Mouse (Mus musculus) adrenal gland, postnatal 14 days (tissue): ENCODE results near the gene Sox13. TPM values are rescaled to one million over a fixed set of nuclear protein-coding genes. Genes with fewer than 3 reads are reported as not detected.
A peak's percentile ranks its signal among the peaks of the same experiment; 100 is the strongest.

ENCODE experiments used
- DNase-seq: peaks from one replicate; pipeline ENCODE4 v3.0.0; 2021; ENCODE audit warnings: mixed read lengths
- total RNA-seq: library from RNA; stranded (reverse); gene quantifications from 2 replicates; pipeline ENCODE4 v1.2.3, GENCODE M21; 2021

Sox13 gene
- total RNA-seq, 1 experiment from 2014 or later = 19.3 TPM

DNA sequence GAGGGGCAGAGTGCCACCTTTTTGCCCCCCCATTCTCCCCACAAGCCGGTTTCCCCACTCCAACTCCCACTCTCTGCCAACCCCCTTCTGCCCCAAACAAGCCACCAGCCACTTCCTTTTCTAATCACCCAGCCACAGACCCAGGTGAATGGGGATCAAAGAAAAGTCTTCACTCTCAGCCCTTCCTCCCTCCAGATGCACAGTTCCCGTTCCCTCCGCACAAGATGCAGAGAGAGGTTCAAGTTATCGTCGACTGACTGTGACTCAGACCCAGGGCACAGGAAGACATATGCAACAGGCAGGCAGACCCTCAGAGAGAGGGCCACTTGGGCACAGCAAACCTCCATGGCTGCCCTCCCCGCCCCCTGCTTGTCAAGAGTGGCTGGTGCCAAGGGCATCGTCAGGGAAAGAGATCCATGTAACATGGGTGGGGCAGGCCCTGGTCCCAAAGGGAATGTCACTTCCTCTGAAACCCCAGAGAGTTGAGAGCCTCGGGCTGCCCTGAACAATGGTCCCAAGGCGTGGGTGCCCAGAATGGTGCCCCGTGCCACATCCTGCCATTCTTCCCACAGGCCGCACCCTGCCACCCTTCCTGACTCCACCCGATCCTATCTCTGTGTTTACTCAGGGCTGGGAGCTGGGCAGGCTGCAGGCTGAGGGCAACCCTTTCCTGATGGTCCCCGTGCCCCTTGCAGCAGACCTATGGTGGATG lies 24.0 kb downstream of the Sox13 start:
- DNase-seq = no peak

DNA sequence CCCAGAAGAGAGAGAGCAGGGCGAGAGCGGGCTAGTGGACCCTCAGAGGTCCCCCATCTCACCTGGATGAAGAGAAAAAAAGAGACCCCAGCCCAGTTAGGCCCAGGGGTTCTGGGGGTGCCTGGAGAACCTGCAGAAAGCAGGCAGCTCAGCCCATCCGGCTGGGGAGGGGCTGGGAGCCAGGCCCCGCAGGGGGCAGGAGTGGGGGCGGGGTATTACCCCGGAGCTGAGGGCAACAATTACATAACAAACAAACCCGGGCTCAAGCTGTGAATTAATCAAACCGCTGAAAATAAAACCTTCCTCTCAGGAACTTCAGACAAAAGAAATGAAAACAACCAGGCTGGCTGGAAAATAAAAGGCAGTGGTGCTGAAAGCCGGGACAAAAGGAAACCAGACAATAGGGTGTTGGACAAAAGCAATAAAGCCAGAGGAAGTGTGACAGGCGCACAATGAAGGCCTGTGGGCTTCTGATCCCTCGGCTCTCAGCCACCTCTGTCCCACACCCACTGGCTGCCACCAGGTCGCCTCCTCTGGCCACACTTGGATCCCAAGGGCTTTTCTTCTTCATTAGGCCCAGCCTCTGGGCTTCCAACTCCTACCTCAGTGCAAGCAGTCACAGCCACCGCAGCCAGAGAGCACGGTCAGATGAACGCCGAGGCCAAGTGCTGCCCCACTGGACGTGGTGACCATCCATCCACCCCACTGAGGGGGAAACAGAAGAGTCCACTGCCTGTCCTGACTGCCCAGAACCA lies 26.5 kb downstream of the Sox13 start:
- no peak for DNase-seq

DNA sequence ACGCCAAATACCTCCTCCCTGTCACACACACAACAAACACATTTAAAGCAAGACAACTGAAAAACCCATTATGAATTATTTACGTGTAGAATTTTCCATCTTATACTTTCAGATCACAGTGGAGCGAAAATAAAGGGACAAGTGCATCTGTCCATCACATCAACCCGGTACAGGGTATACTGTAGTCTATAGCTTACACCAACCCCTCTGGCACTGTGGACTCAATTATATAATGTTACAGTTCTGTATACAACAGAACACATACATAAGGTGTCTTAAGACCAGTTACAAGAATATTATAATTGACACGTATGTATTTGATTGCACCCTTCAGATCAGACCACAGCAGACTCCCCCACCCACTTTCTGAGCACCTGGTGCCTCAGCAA lies 27.1 kb downstream of the Sox13 start:
- no peak for DNase-seq

DNA sequence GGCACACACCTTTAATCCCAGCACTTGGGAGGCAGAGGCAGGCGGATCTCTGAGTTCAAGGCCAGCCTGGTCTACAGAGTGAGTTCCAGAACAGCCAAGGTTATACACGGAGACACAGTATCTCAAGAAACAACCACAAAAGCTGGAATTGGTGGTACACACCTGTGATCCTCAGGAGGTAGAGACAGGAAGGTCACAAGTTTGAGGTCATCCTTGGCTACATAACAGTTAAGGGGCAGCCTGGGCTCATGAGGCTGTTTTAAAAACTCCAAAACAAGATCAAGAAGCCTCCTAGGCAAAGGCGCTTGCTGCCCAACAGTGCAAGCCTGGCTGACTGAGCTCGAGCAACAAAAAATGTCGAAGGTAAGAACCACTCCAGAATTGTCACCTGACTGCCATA lies 27.5 kb downstream of the Sox13 start:
- no peak for DNase-seq

DNA sequence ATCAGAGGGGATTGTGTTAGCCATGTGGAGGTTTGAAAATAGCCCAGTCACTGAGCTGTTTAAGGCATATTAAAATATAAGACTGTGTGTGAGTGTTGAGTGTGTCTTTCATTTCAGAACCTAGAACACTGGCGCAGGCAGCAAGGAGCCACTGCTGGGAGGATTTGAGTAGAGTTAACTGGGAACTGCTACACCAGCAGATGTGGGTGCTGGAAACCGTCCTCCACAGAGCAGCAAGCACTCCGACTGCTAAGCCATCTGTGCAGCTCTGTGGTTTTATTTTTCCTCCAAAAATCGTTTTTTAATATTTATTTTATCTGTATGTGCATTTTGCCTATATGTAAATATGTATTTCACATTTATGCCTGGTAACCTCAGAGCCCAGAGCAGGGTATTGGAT lies 29.5 kb downstream of the Sox13 start:
- DNase-seq = no peak

DNA sequence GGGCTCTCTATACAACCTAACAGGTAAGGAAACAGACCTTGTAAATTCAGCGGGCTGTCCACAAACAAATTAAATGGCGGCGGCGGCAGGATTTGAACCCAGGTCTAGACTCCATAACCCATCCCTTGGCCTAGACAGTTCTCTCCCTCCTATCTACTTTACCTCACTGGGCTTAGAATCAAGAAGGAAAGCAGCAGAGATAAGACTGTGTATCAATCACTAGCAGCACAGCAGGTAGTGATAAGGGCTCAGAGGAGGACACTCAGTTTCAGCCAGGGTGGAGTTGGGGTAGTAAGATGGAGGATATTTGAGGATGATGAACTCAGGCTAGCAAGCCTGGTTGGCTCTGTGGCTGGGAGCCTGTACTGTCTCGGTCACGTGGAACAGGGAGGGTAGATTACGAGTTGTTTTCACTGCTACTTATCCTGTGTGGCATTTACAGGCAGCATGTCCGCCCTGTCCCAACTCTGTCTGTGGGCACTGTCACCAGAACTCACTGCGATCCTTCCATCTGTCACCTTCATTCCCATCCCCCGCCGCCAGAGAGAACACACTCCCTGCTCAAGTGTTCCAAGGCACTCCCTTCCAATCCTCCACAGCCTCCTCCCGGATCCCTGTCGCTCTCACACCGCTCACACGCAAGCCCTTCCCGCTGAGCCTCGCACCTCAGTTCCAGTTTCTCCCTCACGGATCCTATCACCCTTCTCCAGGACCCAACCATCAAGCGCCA lies 36.5 kb downstream of the Sox13 start:
- no peak for DNase-seq

DNA sequence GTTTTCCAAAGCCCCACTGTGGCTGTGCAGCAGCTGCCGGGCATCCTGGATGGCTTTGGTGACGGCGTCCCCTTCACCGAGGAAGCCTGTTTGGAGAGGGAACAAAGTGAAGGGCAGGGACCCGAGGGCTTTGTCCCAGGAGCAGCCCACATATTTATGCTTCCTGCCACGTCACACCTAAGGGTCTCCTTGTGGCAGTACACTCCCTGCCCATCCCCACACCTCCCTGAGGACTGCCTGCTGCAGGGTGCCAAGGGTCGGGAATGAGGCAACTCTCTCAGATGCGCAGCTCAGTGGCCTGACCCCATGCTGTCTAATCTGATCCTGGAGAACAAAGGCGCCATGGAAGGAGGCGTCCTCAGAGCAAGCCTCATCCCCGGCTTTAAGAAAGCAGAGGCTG lies 38.0 kb downstream of the Sox13 start:
- DNase-seq = no peak

DNA sequence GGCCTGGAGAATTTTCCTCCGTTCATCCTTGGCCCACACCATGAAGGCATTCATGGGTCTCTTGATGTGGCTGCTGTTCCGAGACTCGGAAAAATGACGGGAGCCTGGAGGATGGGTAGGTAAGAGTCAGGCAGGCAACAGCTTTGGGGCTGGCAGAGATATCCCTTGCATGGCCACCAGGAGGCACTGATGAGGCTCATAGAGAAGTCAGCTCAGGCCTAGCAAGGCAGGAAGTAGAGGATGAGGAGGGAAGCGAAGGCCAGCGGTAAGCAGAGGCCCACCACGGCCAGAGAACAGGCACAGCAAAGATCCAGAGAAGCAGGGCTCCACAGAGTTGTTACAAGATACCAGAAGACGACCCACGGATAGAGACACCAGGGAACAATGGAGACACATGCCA lies 38.7 kb downstream of the Sox13 start:
- peak; percentile 85 for DNase-seq

DNA sequence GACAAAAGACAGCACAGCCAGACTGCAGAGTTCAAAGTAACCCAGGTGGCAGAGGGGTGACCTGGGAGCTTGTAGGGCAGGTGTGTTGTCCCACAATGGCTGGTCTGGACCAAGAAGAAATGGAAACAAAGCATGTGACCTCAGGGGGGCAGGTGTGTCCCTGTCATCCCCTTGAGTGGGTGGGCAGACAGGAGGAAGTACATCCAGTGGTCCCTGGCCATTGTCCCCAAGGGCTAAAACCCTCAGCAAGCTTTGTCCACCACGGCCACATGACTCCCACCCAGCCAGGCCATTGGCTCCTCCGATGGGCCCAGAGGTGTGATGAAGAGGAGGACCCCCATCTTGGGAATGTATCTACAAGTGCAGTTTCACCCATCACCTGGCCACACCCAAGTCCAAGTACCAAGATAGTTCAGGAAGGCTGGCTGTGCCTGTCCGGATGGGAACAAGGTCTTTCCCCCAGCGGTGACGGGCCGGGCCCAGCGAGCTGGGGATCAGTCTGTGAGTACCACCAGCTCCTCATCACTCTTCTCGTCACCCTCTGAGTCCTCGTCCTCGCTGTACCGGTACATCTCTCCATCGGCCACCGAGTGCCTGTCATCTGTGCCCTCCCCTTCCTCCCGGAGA lies 40.9 kb downstream of the Sox13 start:
- no peak for DNase-seq

DNA sequence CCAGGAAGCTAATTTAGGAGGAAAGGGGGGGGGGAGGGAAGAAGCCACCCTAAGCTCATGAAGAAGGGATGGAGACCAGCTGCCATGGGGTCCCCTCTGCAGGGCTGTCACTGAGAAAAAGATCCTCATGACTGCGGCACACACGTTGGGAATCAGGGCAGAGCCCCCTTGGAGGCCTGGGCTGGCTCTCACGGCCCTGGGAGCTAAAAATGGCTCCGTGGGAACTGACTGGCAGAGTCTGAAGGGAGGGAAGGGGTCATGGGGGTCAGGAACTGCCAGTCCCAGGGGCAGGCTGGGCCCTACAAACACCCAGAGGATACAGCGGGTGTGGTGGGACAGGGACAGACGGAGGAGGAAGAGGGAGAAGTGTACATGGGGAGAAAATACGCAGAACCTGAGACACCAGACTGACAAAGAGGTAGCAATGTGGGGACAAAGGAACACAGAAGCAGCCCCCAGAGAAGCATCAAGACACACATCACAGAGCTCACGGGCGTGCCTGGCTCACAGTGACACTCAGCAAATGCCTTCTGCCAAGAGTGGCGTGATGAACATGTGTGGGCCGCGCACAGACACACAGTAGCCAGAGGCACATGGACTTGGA lies 41.5 kb downstream of the Sox13 start:
- DNase-seq = no peak

DNA sequence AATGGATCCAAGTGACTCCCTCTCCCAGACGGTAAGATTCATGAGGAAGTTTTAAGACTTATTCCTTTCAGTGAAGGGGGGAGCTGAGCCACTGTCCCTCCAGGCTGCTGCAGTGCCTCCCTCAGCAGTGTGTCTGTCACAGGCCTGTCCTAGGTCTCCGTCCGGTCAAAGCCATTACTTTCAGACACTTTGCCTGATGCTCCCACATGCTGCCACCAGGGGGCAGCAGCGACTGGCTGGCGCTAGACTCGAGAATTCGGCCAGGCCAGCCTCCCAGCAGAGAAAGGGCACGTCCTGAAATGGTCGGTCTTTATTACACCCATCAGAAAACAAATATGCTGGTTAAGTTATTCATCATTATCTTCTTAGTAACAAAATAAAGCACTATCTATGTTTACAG lies 42.2 kb downstream of the Sox13 start:
- peak; percentile 77 for DNase-seq

DNA sequence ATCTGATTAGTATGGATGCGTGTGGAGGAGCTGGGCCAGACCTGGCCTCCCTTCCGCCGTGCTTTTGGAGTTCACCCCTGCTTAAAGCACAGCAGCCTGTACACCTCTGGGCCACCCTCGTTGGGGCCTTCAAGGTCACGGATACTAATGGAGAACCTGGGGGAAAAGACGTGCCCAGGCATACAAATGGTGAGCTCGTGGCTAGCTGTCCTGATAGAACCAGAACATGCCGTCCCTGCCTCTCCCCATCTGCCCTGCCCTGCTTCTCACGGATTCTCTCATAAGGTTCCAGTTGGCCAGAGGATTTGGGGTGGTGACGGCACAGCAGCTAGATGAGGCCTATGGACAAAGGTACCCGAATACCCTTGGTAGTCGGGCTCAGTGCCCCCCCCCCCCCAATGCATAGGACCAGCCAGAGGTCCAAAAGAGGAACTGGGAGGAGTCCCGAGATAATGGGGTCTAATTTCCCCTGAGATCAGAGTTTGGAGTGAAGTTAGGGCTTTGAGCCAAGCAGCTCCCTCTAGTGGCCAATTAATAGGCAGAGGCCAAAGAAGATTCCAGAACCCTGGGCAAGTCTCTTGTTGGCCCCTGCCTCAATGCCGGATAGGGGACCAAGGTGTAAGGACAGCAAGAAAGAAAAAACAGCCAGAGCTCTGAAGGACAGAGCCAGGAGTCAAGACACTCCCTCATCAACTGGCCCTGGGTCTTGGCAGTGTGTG lies 43.7 kb downstream of the Sox13 start:
- peak; percentile 62 for DNase-seq

DNA sequence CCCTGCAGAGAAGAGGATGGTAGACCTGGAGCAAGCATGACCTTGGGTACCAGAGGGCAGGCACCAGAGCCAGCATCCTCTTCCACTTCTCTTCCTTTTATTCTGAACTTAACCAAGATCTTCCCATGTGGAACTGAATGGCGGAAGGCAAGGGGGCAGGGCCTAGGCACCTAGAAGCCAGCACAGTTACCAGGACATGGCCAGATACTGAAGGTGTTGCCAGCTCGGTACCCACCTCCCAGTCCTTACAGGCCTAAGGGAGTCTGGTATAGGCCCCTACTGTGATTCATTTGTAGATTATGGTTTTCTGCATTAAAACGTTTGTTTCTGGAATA lies 44.2 kb downstream of the Sox13 start:
- no peak for DNase-seq

DNA sequence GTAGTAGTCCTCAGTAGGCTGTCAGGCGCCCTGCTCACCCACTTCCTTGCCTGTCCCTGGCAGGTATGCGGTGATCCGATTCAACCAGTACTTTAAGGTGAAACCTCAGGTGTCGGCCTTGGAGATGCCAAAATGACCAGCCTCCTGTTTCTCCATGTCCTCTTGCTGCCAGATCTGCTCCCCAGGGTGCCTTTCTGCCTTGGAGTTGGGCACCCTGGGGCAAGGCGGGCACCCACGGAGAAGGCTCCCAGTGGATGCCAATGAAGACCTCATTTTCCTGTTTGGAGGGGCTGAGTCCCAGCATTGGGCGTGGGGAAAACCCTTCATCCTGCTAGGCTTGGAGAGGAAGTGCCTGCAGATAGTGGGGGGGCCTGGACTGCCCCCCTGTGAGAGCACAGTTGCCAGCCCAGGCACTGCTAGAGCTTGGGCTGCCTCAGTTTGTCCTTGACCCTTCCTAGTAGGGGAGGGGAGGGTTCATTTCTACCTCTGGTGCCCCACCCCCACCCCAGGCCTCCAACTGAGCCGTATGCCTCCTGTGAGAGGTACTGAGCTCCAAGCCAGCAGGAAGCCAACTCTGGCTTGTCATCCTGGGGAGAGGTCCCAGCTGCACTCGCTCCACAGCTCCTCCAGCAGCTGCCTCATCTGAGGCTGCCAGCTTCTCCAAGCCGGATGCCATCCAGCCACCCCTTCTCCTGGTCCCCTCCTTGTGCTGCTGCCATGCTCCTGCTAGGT lies 44.8 kb downstream of the Sox13 start:
- DNase-seq = no peak

DNA sequence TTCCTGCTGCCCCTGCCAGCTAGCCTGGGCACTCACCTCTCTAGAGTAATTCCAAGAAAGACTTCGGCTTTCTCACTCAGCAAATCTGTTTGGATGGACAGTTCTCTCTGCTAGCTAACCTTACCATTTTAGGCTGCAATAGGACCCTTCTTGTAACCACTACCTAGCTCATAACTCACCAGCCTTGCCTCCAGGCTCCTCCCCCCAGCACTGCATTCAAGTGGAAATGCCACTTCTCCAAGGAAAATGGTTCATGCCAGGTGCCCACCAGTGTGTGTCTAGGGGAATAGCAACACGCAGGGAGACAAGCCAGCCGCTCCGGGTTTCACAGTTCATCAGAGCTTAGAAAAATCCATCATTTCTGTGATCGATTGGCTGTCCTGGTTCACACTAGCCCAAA lies 46.6 kb downstream of the Sox13 start:
- DNase-seq = no peak

DNA sequence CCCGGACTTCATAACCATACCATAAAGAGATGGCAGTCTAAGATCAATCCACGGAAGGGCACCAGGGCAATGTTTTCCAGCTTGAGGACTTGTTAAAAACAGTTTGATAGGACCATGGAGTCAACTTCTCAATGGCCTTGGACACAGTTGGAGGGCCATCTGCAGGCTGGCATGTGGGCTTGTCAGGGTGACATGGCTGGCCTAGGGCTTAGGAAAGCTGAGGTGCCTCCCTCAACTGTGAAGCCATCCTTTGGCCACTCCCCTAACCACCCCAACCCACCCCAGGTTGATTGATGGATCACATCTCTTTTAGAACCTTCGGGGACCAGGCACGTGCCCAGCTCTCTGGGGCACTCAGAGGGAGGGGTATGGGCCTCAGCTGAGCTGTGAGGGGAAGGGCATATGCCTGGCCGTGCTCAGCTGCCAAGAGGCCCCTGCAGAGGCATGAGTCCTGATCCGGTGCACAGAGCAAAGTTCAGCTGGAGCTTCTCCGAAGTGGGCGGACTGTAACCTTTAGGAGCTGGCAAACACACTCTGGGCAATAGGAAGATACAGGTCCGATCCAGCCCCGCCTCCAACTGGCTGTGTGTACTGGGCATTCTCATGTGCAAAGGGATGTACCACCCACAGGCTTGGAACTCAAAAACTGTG lies 48.4 kb downstream of the Sox13 start:
- no peak for DNase-seq

DNA sequence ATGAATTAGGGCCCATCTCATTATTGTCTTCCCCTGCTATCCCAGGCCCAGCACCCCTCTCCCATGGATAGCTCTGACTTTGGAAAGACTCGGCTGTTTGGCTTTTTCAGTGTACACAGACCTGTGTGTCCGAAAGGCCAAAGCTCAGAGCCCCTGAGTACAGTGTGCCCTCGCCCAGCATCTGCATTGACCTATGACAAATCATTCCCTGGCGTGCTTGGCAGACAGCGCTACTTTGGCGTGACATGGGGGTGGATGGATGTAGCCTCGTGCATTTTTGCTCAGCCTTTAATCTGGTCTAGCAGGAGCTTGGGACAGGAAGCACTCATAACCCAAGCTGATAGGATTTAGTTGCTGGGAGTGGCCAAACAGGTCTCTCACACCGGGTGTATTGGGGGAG lies 52.1 kb downstream of the Sox13 start:
- peak; percentile 71 for DNase-seq

DNA sequence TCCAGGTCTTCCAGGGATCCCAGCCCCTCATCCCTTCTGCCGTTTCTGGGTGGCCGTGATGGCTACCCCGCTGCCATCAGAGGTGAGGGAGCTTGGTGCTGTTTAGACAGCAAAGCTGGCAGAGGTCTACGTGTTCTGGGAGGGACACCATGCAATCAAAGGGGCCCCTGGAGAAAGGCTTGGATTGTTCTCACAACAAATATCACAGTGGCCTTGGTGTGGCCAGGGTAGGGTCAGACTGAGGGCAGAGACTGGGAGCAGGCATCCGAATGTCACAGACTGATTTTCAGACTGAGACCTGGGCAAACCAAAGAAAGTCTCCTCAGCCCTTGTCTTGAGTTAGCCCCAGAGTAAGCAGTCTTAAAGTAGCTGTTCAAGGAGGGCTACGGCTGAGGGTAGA lies 52.7 kb downstream of the Sox13 start:
- DNase-seq = no peak

DNA sequence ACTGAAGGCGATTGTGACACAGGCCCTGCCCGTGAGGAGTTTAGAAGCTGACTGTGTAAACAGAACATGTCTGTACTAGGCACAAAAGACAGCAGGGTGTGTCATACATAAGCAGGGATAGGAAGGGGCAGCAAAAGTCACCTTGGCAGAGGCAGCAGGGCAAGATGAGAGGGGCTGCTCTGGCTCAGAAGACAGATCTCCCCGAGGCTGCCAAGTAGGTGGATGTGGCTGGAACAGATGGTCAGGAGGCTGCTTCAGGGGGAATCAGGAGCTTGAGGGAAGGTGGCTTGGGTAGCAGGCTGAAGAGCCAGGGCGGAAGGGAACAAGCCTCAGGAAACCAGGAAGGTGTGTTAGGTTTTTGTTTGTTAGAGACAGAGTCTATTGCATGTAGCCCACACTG lies 53.8 kb downstream of the Sox13 start:
- no peak for DNase-seq

DNA sequence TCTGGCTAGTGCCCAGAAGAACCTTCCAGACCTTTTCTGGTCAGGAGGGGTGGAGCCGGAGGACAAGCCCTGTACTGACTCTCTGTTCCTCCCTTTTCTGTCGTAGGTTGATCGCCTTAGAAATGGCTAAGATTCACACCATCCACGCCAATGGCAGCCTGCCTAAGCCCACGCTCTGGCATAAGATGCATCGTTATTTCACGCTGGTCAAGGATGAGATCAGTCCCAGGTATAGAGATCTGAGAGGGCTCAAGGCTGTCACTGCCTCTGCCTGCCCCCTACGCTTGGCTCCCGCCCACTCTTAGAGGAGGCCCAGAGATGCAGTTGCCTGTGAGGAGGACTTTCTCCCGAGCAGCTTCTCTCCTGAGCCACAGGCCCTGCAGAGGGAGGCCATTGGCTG lies 55.5 kb downstream of the Sox13 start:
- peak; percentile 45 for DNase-seq
